Mouse (Mus musculus): ENCODE data around the gene Traf5.

The Traf5 gene

DNA sequence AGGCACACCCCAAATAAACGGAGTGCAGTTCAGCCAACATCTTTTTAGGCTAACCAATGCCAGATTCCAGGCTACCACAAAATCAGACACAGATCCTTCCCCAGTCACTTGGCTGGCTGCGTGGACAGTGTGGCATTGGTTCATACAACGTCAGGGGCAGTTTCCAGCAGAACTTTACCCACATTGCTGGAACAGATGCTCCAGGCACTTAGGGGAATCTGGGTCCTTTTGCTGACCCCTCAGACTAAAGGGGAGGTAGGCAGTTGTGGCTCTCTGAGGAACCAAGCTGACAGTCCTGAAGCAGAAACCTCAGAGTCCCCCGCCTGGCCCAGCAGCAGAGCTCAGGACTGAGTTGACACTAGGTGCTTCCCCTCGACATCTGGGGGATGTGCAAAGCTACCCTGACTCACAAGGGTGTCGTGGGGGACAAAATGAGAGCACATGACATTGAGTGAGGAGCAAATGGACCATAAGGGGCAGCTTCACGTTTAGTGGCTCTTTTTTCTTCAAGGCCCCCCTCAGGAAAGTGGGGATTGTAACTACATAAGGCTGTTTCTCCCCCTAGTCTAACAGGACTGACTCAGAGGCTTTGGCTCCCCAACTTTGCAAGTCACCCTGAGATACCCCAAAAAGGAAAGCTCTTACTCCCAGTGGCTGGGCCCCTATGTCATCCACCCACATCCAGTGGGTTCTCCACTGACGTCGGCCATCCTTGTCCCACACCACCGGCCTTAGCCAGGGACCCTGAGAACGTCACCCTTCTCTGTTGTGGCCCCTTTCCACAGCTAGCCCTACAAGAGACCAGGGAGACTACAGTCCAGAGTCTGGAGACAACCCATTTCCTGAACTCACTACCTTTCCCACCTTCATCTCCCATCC lies 1.4 kb downstream of the Traf5 start:
- no peak for DNase-seq (ENCODE audit: low spot score)

DNA sequence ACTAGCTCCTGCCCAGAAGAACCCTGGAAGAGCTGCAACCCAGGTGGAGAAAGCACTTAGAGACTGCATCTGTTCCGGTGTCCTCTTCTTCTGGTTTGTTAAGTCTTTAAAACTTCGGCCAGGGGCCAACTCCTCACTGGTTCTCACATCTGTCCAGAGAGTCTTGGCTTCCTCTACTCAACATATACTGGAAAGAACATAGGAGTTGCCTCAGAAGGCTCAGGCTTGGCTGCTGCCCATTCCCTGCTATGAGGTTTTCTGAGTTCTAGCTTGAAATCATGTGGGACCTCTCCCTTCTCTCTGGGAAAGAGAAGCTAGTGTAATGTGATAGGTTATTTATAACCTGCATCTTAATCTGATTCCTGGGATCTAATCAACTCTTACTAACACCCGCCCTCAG lies 2.1 kb downstream of the Traf5 start:
- DNase-seq (ENCODE audit: low spot score), result no peak

DNA sequence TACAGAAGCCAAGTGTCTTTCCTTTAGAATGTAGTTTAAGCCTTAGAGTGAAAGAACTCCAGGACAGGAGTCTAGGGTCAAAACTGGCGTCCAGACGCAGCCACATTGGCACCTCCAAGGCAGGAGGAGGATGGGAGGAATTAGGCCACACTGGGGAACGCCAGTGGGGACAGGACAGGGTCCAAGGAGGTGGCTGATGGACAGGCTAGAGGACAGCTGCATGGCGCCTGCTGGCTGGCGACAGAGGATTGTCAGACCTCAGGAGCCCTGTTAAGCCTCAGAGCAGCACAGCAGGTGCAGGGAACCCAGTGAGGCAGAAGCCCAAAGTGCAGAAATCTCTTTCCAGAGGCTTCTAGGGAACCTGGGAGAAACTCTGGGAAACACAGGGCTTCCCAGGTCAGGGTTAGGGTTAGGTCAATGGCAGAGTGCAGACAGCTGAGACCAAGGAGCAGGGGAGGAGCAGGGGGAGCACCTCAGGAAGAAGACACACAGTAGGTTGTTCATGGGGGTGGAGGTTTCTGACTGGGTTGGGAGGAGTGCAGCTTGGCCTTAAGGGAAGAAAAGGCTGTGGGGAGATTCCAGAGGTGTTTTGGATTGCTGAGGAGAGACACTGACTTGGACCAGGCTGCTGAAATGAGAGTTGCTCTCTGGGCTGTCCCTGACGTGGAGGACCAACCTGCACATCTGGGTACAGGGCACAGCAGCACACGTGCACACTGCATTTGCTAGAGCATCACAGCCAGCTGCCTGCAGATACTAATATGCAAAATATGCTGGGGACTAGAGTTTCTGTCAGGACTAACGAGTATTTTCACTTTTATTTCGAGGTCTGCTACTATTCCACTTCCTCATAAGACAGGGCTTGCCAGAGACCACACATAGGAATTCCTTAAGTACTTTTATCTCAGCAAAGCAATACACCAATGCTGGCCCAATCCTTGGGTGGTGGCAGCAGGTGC lies 2.9 kb downstream of the Traf5 start:
- no peak for DNase-seq (ENCODE audit: low spot score)

DNA sequence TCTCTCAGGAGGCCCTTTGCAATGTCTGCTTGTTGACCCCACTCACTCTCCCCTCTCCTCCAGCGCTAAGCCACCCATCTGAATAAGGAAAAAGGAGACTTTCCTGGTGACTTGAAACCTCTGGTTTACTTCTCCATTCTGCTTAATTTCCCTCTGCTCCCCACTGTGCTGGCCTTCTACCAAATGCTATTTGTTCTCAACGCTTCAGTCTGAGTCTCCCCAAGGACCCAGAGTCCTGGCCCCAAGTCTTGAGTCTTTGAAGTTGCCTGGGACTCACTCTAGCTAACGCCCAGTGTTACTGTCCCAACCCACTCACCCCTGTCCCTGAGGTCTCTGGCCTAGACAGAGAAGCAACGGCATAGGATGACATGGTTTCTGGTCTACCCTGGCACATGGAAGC lies 4.3 kb downstream of the Traf5 start:
- DNase-seq (ENCODE audit: low spot score), result no peak

DNA sequence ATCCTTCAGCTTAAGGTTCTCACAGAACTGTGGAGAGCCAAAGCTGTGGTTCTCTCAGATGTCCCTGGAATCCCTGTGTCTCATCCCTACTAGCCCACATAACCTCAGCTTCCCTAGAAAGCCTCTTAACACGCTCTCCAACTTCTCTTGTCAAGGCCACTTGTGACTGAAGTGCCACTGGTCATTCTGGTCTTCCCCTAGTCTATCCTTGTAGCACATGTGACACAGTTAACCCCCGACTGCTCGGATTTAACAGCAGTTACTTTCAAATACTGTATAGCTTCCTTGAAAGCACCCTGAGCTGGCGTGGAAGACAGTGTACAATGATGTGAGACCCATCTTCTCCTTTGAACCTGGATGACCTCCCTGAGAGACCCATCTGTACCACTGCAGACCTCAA lies 5.3 kb downstream of the Traf5 start:
- no peak for DNase-seq (ENCODE audit: low spot score)

DNA sequence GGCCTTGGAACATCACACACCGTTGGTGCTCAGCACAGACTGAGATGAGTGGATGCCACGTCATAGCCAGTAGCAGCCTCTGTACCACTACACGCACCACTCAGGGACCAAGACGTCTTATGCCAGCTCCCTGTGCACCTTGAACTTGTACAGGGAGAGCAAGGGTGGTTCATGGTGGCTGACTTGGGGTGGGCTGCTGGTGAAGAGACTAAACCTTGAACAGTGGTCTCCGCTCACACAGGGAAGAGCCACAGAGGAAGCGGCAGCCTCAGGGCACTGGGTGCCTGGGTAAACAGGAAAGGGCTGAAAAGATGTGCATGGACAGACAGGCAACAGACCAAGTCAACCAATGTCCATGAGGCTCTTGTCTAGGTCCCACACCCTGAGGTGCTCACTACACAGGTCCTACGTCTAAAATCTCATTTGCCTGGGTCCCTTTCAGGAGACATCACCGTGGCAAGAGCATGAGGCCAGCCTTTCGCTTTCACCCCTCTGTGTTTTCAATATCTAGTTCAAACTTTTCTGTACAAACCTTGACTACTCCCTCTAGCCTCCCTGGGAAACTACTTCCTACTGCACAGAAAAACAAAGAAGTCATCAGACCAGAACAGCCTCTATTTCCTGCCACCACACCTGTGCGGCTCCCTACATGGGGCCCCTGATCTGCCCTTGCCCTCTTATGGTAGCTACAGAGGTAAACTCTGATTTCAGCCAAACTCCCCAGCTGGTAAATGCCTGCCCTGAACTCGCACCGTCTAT lies 5.9 kb downstream of the Traf5 start:
- DNase-seq (ENCODE audit: low spot score), result no peak

DNA sequence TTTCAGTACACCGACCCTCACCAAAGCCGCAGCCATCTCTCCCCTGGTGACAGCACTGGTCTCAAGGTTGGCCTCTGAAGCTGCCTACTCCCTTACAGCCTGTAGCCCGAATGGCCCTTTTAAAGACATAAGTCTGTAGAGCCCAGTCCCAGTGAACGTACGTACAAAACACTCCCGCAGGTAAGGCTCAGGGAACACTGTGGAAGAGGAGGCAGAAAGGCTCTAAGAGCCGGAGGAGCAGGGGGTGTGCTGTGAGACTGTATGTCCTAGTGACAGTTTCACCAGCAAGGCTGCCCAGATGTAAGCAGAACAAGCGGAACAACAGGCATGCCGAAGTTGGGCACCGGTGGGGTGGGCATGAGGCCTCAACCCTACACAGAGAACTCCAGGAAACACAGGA lies 7.1 kb downstream of the Traf5 start:
- no peak for DNase-seq (ENCODE audit: low spot score)

DNA sequence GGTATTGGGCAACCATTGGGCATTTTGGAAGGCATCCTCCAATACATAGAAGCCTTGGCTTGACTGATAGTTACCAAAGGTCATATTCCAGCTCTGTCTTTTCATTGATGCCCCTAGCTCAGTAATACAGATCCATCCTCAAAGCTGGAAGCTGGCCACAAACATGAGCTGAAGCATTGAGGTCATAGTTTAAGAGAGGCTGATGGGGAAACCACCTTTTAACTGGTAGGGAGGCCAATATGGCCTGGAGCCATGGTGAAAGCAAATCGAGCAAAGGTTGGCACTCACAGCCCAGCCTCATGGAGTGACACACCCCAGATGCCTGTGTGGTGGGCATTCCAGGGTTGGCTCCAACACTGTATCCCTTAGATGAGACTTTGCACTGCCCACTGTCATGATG lies 9.7 kb downstream of the Traf5 start:
- DNase-seq (ENCODE audit: low spot score), result no peak

DNA sequence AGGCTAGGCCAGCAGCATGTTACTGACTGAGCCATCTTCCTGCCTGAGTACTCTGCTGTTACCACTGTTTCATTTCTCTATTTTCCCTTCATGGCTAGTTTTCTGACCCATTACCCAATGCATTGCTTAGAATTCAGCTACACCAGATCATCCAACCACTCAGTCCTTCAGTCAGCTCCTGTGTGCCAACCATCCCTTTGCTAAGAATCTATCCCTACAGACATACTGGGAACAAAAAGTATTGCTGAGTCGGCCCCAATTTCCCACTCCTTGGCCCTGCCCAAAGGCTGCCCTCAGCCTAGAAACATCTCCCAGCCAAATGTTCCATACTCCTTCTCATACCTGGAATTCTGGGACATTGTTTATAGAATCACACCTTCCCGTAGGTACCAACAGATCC lies 11.2 kb downstream of the Traf5 start:
- DNase-seq (ENCODE audit: low spot score), result no peak

DNA sequence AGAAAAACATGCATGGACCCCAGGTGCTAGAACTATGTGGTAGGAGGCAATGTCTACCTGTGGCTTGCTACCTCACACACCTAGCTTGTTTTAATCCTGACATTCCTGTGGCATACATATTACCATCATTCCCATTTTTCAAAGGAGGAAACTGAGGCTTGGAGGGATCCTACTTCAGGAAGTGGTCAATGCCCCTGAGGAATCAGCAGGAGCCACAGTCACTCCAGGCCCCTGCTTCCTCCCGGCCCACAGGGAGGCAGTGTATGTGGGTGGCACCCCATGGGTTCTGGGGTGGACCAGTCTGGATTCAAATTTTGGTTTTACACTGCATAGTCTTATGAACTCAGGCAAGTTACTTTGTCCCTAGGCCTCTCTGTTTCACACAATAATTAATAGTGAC lies 13.2 kb downstream of the Traf5 start:
- DNase-seq (ENCODE audit: low spot score), result no peak

DNA sequence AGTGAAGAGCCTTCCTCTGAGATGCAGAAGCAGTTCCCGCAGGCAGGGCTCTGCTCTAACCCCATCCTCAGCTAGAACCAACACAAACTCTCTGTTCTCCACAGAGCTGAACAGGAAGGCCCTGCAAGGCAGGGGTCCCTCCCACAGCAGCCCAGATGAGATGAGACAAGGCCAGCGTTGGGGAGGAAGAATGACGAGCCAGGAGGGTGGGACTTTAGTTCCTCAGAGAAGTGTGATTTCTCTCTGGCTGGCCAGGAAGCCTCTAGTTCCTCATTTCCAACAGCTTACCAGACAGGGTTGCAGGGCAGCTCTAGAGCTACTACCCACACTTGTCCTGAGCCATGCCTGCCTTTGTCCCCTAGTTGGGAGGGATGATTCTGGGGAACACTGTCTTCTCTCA lies 14.0 kb downstream of the Traf5 start:
- DNase-seq (ENCODE audit: low spot score), result no peak

DNA sequence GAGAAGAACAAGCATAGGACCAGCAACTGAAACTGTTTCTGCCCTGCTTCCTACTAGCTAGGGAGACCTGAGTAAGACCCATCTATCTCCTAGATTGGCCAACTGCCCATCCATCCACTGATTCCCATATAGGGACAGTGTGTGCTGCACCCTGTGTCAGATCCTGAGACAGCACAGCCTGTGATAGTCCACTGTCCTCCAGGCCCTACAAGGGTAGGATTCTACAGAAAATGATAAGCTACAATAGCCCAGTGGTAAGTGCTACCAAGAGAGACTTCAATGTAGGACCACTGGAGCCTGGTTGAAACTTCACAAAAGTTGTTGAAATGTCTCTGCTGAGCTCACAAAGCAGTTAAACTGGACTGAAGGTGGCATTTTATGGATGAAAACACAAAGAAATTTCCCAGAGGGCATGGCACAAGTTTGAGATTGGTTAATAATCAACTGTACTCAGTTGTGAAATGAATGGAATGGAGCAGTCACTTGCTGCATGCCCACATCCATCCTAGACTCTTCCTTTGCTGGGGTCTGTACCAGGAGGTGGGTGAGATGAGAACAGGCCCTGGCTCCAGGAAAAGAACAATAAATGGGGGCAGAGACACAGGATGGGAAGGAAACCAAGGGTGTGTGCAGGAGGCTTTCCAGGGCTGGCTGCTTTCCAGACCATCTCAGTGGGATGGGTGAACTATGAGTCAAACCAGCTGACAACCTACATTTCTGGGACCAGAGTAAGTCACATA lies 15.4 kb downstream of the Traf5 start:
- no peak for DNase-seq (ENCODE audit: low spot score)

DNA sequence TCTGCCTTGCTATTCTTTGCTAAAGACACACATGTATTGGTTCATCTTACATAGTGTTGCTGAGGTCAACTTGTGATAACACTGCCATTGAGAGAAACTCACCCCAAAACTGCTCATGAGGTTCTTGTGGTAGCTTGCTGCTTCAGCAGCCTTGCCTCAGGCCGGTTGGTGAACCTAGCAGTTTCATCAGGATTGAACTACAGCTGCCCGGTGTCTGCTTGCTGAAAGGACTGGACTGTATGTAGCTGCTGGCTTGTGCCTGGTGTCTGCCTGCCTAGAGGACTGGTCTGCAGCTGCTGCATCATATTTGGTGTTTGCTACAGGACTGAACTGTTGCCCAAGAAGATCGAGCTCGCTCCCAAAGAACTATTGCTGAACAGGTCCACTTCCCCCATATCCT lies 16.3 kb downstream of the Traf5 start:
- DNase-seq (ENCODE audit: low spot score), result no peak

DNA sequence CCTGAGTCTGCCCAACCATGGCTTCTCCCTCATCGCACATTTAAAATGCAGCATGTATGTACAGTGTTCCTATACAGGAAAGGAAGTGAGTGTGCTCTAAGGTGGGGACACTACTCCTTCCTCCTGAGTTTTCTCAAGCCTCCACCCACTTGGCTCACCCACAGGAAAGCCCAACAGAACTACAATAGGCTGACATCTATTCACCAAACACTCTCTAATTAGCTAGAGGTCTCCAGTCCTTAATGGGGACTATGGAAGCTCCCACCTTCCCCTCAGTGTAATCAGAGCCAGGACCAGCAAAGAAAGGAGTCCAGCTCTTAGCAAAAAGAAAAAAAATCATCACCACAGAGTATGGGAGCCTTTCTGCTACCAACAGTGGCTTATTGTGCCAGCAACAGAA lies 17.5 kb downstream of the Traf5 start:
- DNase-seq (ENCODE audit: low spot score), result no peak

DNA sequence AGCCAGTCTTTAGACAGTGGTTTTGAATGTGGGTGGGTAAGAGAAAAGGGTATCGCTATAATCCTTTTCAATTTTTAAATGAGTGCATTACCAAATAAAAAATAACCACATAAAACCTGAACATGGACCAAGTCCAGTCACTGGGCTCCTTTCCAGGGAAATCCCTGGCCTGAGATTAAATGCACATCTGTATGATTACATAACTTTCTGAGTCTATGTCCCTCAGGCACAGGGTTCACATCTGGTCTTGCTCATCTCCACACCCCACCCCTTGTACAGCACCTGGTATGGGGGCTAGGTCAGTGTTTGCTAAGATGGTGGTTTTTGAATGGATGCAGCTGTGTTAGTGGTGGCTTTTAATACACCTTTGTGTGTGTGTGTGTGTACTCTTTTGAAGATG lies 19.9 kb downstream of the Traf5 start:
- no peak for DNase-seq (ENCODE audit: low spot score)

DNA sequence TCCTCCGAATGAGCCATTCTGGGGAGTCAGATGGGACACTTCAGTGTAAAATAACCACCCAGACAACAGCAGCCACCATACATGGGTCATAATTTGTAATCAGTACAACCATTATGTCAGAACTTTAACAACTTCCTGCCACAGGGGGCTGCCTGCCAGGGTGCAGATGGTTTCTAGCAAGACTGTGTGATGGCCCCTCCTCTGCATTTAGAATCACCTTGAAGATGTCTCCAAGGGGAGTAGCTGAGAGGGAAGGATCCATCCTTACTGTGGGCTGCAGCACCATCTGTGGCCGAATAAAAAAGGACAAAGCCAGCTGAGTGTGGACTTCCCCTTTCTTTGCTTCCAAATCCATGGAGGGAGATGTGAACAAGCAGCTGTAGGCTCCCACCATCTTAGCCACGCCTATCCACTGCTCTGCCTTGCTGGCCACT lies 21.7 kb downstream of the Traf5 start:
- DNase-seq (ENCODE audit: low spot score), result no peak

DNA sequence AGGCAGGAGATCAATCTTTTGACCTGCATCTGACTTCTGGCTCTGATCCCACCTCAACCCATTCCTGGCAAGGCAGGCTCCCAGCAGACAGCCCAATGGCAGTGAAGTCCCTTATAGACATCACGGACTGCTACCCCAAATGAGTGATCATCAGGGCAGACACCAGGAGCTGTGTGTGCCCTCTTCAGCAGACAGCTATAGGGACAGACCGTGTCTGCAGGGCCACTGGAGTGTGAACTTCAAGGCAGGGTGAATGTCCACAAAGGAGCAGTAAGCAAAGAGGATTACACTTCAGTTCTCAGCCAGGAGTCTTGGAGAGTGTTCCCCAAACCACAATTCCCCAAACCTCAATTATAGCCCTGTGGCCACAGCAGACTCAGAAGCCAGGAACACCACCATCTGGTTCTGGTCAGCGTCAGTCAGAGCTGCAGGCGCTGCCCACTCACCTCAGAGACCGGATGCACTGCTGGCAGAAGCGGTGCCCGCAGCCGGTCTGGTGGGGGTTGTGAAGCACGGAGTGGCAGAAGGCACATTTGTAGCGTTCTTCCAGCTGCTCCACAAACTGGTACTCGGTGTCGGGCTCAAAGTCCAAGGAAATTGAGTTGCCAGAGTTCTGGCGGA lies 22.3 kb downstream of the Traf5 start:
- DNase-seq (ENCODE audit: low spot score), result no peak

DNA sequence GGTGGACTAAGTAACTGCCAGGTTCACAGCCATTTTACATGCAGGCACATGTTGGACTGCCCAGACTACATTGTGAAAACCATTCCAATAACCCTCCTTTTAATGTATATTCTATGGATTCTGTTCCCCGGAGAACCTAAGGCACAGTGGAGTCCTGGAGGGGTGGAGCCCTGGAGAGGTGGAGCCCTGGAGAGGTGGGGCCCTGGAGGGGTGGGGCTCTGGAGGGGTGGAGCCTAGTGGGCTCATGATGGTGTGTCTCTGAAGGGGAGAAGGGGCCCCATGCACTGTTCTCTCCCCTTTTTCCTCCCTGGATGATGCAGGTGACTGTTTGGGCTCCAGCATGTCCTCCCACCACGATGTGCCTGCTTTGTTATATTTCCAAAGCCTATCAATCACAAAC lies 24.2 kb downstream of the Traf5 start:
- no peak for DNase-seq (ENCODE audit: low spot score)

DNA sequence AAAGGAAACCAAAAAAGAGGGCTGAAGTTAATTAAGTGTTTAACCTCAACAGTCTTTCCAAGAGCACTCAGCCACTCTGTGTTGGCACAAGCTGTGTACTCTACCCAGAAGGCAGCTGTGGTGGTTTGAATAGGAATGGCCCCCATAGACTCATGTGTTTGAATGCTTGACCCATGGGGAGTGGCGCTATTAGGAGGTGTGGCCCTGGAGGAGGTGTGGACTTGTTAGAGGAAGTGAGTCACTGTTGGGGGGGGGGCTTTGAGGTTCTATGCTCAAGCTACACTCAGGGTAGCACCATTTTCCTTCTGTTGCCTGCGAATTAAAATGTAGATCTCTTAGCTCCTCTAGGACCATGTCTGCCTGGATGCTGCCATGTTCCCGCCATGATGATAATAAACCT lies 25.4 kb downstream of the Traf5 start:
- no peak for DNase-seq (ENCODE audit: low spot score)

DNA sequence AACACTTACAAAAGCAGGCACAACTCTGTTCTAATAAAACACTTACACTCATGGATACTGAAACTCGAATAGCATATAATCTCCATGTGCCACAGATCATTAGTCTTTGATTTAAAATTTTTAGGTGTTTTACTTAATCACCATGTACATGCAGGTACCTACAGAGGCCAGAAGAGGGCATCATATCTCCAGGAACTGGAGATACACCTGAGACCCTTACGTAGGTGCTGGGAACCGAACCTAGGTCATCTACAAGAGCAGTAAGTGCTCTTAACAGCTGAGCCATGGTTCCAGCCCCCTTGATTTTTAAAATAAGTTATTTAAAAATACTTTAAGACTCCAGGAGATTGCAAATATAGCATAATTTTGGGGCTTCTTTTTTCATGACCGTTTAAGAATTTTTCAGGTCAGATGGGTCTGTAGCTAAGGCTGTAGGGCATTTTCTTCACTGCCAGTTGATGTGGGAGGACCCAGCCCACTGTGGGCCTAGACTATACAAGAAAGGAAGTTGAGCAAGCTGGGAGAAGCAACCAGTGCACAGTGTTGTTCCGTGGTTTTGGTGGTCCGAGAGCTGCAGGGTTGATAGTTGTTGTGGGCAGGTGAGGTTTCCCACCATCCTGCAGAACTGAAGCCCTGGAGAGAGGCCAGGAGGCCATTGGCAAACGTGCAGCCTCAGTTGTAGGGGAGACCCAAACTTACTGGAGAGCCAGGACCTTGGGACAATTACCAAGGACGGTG lies 29.0 kb downstream of the Traf5 start:
- no peak for DNase-seq (ENCODE audit: low spot score)

DNA sequence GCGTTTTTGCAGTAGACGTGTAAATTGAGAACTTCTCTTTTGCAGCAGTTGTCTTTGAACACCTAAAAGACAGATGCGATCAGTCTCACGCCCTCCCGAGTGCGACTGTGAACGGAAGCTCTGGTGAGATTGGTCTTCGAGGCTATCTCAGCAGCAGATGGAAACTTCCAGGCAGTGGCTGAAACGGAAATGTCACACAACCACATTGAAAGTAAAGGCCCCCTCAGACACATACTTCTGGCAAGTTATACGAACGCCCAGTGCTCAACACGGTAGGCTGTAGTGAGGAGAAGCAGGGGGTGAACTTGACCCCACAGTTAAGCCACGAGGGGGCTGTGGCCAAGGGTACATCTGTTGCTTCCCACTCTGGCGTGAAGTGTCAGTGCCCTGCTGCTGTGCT lies 29.7 kb downstream of the Traf5 start:
- no peak for DNase-seq (ENCODE audit: low spot score)
